Mouse (Mus musculus) ES-E14 (cell line): ENCODE data around the gene BC017158.

ENCODE experiments used
- CHD2 ChIP-seq: IDR thresholded peaks from 2 replicates; pipeline ENCODE4 v1.6.1; 2014; ENCODE audit warnings: mild to moderate bottlenecking, low read depth, low read length, inconsistent platforms
- ZNF384 ChIP-seq: IDR thresholded peaks from 2 replicates; pipeline ENCODE4 v1.6.1; 2012; ENCODE audit warnings: low read depth, low read length, inconsistent platforms

DNA sequence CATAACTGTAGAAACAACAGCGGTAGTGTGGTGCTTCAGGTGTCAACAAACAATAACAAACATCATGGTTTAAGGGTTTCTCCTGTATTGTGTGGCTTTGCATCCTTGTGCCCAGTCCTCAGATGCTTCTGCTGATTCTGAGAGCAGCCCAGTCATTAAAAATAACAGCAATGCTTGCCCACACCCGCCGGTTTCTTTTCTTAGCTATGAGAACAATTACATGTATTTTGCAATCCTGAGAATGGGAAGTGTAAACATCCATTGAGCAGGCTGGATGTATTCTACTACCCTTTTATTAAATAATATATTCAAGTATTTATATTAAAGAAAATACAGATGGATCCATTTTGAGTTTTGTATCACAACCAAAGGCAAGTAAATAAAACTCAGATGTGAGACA is 4.2 kb upstream of the BC017158 start:
- no peak for TF ChIP-seq ZNF384
- TF ChIP-seq CHD2: no peak
